Mouse (Mus musculus) embryo, embryonic 11 days (tissue): ENCODE results near the gene Bad.
A peak's percentile ranks its signal among the peaks of the same experiment; 100 is the strongest.

Source experiments
- DNase-seq: peaks from one replicate; pipeline ENCODE4 v3.0.0-alpha.2; 2015

Bad gene

DNA sequence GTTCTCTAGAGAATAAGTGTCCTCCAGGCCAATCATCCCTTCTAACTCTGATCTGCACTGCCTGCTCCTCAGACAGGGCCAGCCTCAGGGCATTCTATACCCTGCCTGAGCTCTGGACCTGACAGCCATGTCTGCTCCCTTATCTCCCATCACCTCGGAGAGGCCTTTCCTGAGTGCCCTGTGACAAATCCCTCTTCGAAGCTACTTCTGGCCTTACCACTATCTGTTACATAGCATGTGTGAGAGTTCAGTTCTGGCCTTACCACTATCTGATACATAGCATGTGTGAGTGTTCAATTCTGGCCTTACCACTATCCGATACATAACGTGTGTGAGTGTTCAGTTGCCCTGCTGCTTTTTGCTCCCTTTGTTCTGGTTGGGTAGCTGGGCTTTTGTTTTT is 26.4 kb upstream of the Bad start:
- no peak for DNase-seq

DNA sequence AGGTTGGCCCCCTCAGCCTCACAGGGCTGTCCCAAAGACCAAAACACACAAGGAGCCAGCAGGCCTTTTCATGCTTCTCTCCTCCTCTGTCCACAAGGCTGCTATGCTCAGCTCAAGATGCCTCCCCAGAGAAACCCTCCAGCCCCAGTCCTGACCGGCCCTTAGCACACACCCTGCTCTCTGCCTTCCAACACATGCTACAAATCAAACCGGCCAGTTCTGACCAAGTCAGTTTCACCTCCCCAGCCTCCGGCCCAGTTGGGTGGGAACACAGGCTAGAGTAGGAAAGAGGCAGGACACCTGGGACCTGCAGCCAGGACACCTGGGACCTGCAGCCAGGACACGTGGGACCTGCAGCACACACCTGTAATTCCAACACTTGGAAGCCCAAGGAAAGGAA is 25.2 kb upstream of the Bad start:
- DNase-seq: no peak

DNA sequence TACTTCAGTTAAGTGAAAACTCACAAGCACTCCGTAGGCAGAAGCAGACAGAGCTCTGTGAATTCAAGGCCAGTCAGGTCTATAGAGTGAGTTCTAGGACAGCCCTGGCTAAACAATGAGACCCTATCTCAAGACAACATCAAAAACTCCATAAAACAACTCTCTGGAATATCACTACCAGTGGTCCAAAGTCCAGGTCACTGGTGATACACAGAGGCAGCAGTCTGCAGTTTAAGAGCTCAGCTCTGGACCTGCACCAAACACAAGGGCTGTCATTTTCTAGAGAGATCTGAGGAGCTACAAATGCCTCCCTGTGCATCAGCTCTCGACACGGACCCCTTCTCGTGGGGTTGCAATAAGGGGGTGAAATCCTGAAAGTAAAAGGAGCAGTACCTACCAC is 23.3 kb upstream of the Bad start:
- no peak for DNase-seq

DNA sequence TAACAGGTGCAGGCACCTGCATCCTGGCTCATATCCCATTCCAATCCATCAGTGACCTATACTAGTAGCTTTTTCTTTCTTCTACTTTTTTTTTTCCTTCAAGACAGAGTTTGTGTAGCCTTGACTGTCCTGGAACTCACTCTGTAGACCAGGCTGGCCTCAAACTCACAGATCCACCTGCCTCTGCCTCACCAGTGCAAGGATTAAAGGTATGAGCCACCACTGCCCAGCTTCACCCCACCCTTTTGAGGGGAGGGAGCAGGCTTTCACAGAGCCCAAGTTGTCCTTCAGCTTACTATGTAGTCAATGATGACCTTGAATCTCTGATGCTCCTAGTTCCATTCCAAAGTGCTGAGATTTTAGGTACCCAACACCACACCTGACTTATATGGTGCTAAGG is 22.2 kb upstream of the Bad start:
- DNase-seq: no peak

DNA sequence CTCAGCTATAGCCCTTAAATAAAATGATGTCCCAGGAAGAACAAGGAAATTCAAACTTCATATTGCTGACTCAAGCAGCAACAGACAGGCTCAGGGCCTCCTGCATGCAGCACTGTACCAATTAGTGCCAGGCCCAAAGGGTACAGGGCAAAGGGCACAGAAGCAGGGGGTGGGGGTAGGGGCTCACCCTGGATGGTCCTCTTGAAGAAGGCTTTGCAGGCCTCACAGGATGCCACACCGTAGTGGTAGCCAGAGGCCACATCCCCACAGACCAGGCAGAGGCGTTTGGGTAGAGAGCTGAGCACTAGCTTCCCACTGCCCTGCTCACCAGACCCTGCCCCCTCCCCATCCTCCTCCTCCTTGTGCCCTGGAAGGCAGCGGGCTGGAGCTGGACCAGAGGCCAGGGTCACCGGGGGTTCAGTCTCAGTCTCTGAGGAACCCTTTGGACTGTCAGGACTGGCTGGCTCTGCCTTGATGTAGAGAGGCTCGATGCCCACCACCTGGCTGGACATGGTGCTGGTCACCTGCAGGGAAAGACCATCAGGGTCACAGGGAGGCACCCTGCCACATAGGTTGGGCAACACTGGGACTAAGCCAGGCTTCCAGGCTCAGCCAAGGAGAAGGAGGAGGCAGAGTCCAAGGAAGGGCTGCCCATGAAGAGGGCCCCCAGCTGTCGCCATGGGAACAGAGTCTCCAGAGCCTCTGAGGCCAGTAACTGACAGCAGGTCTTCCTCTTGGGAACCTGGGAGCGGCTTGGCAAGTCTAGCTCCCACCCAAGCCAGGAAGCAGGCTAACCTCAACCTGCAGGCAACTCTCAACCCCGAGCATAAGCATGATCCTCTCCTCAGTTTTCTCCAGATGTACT is 21.6 kb upstream of the Bad start:
- DNase-seq: peak; percentile 43

DNA sequence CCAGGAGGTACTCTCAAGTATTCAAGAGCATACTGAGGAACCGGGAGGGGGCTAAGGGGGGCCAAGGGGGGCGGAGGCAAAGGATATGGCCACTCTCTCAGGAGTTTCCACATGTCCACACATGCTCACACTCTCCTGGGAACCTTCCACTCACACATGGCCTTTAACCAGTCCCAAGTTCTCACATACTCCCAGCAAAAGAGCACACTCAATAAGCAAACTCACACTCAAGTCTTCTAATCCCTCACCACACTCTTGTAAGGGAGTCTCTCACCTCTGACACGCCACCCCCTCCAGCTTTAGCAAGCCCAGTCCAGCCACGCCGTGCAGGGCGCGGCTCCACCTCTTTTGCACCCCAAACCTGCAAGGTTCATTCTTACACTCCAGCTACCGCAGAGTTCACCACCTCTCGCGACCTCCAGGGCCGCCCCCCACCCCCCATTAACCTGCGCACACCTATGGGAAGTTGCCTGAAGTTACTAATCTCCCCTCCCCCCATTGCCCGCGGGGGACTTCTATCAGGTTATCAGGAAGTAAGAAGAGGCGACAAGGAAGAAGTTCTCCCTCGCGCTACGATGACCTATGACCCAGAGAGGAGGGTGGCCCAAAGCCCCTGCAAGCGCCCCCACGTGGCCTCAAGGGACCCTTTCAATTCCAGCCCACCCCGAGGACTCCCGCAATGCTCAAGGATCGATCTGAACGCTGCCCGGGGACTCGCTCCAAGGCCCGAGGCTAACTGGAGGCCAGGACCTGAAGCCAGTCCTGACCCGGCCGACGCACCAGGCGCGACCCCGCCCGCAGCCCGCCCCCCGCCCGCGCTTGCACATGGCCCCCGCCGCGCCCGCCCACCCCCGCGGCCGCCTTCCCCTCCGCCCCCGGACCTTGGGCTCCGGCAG is 20.7 kb upstream of the Bad start:
- DNase-seq: peak; percentile 70

DNA sequence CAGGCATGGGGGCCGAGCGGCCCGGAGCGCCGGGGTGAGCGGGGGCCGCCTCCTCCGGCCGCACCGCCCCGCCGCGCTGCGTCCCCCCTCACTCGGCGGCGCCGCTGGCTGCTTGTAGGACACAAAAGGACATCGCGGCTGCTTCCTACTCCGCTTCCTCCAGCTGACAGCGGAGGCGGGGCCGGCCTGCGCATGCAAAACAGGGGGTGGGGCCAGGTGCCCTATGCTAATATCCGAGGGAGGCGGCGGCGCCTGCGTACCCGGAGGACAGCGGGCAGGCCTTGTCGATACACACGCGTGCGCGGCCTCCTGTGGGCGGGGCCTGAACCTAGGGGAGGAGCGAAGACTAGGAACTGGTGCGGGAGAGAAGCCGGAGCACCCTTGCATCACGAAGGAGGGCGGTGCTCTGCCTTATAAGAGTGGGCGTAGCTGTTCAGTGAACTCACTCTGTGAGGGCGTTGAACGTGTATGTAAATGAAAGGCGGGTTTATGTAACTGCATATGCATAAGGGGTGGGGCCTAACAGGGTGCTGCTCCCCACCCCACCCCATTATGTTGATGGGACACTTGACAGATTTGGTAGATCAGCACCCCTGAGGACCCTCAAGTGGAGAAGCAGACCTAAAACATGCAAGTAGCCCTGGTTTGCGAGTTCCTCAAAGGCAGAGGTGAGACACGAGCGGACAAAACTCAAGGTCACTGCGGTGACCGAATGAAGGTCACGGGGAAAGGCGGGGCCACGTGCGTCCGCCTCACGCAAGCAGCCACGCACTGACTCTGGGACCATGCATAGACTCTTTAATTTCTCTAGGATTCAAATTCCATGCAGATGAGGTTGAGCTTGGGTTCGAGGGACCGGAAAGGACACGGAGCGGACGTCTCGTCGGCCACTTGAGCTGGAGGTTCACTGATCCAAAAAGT is 19.8 kb upstream of the Bad start, which contains the start of gene Esrra:
Gene Esrra, minus strand, starts transcription at position 167 of the 921 bp plus-strand sequence.
- DNase-seq: peak; percentile 100

DNA sequence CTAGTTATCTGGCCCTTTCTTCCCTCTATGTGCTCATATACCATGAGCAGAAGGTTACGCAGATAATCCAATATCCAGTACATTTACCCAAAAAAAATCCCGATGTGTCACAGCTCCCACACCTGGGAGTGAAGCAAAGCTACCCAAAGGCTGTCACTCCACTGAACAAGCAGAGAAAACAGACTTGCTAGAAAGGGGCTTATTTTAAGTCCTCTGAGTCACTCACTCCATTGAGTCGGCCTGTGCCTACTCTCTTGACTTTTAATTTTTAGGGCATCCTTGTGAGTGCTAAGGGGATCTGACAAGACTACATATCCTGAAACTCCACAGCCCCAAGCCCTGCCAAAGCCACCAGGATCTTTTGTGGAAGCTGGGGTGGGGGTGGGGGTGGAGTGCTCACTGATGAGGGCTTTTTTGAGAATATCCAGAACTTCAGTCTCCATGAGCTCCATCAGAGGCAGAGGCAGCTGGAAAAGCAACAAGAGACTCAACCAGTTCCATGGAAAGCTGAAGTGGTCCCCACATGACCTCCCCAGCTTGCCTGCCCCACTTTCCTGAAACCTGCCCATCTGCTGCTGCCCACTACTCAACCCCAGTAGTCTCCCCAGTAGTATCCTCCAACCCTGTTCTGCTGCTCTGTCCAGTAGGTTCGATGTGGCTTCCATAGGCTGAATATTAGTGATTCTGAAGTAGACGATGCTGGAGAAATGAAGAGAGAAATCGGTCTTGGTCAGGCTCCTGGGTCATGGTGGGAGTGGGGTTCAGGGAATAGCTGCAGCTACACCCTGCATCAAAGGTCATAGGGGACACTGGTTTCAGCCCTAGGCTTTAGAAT is 18.5 kb upstream of the Bad start:
- DNase-seq: no peak

DNA sequence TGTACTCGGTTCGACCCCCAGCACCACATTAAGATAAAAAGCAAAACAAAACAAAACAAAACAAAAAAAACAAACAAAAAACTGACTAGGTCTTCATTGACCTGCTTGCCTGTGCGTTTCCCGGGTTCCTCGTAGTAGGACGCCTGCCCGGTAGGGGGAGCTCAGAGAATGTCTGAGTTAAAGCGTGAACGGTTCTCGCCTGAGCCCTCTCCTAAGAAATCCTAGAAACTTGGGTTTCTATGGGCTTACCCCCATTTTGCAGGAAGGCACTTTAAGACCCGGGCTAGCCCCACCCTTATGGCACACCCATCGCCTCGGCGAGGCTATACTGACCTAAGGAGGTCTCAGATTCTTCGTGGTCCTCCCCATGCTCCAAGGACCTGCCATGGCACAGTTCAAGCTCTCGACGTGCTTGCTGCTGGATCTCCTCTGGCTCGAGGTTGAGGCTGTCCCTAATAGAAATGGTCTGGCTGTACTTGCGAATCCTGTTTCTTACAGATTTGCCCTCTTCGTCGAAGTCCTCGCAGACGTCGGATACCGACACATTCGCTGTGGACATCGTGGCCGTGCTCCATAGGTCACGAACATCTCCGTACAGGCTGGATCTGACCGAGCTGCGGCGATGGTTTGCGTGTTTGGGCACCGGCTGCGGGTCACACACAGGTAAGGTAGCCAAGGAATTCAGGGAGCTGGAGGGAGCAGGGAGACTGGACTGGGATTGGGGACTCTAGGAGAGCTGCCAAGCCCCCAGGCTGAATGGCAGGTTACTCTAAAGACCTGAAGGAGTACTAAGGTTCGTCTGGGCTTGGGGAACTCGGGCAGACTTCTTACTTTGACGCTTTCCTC is 17.0 kb upstream of the Bad start:
- DNase-seq: peak; percentile 90

DNA sequence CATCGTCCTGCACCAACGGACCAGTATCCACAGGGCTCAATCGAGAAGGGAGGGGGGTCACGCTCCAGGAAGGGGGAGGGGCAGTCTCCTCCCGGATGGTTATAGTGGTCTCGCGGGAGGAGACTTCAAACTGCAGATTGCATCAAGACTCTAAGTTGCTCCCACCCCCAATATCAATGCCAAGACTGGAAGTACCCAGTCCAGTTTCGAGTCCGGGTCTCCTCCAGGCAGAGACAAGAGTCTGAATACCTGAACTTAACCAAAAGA is 16.4 kb upstream of the Bad start, which contains the start of gene Catsperz:
Gene Catsperz, minus strand, starts transcription at position 74 of the 267 bp plus-strand sequence.
- DNase-seq: no peak

DNA sequence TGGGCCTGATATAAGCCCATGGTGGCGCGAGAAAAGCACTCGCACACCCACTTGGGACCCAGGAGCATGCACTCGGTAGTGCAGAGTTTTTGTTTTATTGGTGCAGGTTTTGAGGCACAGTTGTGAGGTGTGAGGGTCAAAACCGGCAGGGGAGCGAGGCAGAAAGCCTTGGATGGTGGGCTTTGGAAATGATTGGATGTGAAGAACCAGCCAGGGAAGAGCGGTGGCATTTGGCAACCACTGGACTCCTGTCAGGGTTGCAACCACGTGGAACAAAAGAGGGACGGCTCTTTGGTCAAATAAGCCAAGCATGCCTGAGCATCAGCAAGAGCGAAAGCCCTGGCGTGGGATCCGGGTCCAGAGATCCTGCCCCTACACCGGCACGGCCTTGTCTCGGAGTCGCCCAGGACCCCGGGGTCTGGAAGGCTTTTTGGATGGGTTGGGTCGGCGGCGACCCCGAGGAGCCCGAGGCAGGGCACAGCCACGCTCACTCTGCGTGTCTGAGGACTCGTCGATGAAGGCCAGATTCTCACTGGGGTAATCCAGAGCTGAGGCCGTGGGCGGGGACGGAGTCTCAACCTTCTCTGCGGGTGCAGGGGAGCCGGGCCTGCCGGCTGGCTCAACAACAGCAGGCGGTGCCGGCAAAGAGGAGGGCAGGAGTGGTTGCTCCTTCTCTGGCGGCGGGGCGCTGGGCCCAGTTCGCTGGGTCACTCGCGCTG is 15.9 kb upstream of the Bad start:
- no peak for DNase-seq

DNA sequence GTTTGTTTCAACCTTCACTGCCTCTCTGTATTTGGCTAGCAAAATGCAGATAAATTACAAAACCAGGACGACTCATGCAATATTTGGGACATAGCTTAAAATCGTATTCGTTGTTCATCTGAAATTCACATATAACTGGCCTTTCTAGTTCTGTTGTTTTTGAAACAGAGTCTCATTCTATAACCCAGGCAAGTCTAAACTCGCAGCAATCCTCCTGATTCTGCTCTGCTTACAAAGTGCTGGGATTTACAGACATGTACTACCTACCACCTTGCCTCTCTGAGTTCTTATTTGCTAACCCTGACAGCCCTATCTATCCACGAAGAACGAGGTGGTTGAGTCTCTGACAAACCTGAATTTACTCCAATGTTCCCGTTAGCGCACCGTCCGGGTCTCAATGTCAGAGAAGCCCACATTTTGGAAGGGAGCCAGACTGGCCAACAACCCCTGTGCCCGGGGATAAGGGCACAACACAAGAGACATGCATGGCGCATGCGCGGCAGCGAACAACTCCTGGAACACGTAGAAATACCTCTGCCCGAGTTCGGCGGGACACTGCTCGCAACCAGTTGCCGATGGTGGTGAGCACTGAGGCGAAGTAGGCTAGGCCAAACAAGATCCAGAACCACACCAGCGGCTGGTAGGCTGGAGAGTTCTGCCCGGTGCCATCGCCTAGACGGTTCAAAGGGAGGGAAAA is 15.0 kb upstream of the Bad start:
- DNase-seq: peak; percentile 64

DNA sequence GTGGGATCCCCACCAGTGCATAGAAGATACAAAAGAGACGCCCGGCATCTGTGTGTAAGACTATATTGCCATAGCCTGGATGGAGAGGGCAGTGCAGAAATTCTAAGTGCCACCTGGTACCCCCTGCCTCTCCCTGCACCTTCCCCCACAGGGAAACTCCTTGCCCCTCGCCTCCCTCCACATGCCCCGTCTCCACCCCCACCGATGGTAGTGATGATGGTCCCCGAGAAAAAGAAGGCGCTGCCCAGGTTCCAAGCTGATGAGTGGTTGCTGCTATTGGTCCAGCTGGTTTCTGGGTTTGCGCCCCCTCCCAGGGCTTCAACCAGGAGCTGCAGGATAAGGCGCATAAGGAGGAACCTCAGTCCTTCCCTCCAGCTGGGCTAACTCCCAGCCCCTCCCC is 13.6 kb upstream of the Bad start:
- DNase-seq: no peak

DNA sequence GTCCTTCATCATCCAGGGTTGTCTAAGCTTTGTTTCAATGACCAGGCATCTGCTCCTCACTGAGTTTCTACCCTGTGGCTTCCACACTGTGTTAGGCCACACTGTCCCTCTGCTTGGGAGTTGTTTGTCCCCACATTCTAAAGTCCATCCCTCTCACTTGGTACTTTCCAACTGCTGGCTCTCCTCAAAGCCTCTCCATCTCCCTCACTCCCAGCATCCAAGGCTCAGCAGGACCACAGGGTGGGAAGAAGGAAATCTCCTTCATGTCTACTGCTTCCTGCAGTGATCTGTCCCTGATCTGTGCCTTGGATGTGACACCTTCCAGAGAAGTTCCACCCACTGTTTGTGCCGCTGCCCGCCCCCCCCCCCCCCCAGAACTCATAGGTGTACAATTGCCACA is 10.7 kb upstream of the Bad start:
- DNase-seq: no peak

DNA sequence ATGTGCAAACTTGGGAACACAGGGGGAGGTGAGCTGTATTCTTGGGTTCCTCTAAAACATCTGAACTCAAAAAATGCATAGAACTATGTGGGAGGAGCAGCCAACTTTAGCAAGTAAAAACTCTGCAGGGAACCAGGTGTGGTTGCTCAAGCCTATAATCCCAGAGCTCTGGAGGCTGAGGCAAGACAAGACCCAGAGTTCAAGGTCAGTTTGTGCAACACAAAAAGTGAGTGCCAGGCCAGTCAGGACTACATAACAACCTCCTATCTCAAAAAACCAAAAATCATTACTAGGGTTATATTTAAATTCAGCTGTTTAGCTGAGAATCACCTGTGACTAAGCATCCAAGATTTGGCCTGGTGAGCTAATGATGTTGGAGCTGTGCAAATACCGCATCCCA is 9.6 kb upstream of the Bad start:
- no peak for DNase-seq

DNA sequence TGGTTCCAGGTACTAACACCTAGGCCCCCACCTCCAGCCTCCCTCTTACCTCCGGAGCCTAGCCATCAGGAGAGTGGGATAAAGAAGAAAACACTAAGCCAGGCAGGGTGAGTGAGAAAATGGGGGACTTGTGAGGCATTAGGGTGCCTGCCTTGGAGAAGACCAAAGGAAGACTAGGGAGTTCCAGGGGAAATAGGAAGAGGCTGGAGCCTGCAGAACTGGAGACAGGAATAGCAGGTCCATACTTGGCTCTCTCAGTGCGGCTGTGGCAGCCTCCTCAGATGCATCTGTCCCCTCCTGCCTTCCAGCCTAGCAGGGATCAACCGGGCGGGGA is 8.6 kb upstream of the Bad start:
- DNase-seq: no peak

DNA sequence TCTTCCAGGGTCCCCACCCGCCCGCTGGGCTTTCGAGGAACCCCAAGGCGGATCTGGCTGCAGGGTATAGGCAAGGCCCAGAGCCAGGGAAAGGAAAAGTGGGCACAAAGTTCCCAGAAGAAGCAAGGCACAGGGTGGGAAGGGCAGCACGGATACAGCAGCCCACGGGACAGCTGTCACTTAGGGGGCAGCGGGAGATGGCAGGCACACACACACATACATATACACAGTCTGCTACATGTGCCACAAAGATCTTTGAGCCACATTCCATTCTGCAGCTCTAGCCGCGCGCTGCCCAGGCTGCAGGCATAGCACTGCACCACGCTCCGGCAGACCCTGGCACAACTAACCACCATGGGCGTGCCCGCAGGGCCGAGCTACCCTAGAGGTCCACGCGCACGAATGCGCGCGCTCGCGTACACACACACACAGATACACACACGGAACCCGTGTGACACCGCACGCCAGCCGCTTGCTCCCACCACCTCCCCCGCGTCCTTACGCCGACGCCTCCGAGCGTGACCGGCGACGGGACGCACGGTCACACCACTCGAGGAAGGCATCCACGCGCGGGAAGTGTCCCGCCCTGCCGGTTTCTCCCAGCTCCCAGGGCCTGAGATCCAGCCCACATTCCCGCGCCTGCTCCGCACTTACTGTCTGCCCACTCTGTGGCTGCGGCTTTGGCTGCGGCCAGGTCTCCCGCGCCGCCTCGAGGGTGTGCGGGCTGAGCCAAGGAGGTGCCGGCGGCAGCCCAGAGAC is 8.0 kb upstream of the Bad start:
- no peak for DNase-seq

DNA sequence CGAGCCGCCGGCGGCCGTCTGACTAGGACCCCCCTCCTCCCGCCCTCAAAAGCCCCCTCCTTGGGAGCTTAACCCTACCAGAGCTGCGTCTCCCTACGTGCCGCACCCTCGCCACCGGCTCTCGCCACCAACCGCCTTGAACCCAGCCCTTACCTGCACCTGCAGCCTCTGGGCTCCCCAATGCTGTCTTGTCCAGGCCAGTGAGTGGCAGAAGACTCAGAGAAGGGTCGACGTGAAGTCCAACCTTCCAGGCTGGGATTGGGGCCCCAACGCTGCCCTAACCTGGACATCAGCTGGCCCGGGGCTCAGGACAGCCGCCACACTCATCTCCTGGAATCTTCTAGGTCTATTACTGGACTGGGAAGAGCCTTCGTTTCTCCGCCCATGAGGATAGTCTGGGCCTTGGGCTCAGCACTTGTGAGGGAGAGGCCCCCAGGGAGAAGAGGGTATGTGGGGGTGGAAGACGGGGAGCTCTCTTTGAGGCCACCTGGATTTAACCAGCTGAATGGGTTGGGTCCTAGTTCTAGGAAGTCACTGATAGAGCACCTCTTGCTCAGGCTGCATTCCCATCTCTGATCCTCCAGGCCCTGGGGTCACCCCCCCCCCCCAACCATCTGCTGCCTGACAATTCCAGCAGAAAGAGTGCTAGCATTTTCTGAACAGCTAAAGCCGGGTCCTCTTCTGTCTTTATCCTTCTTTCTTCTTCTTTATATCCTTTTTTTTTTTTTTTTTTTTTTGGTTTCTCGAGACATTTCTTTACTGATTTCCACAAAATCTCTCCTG is 7.3 kb upstream of the Bad start, which contains the start of gene Kcnk4:
Gene Kcnk4, minus strand, starts transcription at position 321 of the 783 bp plus-strand sequence.
- DNase-seq: no peak
